Mouse (Mus musculus): ENCODE results near the gene Mecom.

GRCm38 (mm10) chr3:30080827-30081226 is 467.0 kb downstream of the Mecom start:
- TF ChIP-seq POLR2A (IDR thresholded peaks at IDR 0.05; ENCODE audit: borderline replicate concordance, low read depth, low read length) (no peak), CTCF (IDR thresholded peaks at IDR 0.05; ENCODE audit: low read depth, low read length) (no peak)
